Mouse (Mus musculus) testis, adult 2 months (tissue): ENCODE measurements around the gene Zkscan16. TPM values are rescaled to one million over a fixed set of nuclear protein-coding genes. Genes with fewer than 3 reads are reported as not detected.

Experiments
- H3K27ac ChIP-seq: fragments of 200-500 bp; 2 replicates; pipeline ENCODE4 v1.5.1; 2012; ENCODE audit warnings: low read depth, low read length; ENCODE audit not compliant: control insufficient read depth, insufficient read depth
- H3K27me3 ChIP-seq: fragments of 200-500 bp; 2 replicates; pipeline ENCODE4 v1.6.1; 2012; ENCODE audit warnings: mild to moderate bottlenecking, low read length, moderate library complexity; ENCODE audit not compliant: control insufficient read depth, insufficient read depth
- H3K36me3 ChIP-seq: fragments of 200-500 bp; 2 replicates; pipeline ENCODE4 v1.6.1; 2012; ENCODE audit warnings: mild to moderate bottlenecking, low read length; ENCODE audit not compliant: control insufficient read depth, insufficient read depth
- H3K4me1 ChIP-seq: fragments of 200-500 bp; 2 replicates; pipeline ENCODE4 v1.6.1; 2012; ENCODE audit warnings: low read length; ENCODE audit not compliant: control insufficient read depth, insufficient read depth
- H3K4me3 ChIP-seq: fragments of 200-500 bp; 2 replicates; pipeline ENCODE4 v1.5.1; 2012; ENCODE audit warnings: low read depth, mild to moderate bottlenecking, low read length, moderate library complexity, mixed read lengths; ENCODE audit not compliant: control insufficient read depth
- CTCF ChIP-seq: fragments of 200-500 bp; IDR thresholded peaks from 2 replicates; pipeline ENCODE4 v1.5.1; 2012; ENCODE audit warnings: low read depth, mild to moderate bottlenecking, inconsistent platforms, low read length, moderate library complexity; ENCODE audit not compliant: control insufficient read depth, insufficient read depth, insufficient replicate concordance
- POLR2A ChIP-seq: fragments of 200-500 bp; IDR thresholded peaks from 2 replicates; pipeline ENCODE4 v1.6.1; 2012; ENCODE audit warnings: low read depth, mild to moderate bottlenecking, inconsistent platforms, low read length, moderate library complexity; ENCODE audit not compliant: control insufficient read depth
- polyA plus RNA-seq: library from polyadenylated mRNA; depleted of rRNA; stranded (reverse); fragments of >200 nt; gene quantifications from 2 replicates; pipeline ENCODE4 v1.2.3, GENCODE M21; 2012; rRNA removed

Zkscan16 gene
- 0.48 and 0.49 TPM in 2 replicates for polyA plus RNA-seq

GRCm38 (mm10) chr4:58943420-58944205 is at the start of gene Zkscan16:
Zkscan16 (plus strand) TSS chr4:58943628.
- Histone ChIP-seq H3K27ac (no peak within 1 kb of the TSS), H3K27me3 (no peaks in the 10 kb centered on the region), H3K4me3 (peak within 1 kb of the TSS; percentile 80), H3K36me3 (no peaks in the 10 kb centered on the region), H3K4me1 (peaks cover 8% of the 10 kb centered on the region)
- TF ChIP-seq CTCF (no peak), POLR2A (no peak)

- Histone ChIP-seq H3K27me3 (no peaks in the 10 kb centered on the region), H3K36me3 (no peaks in the 10 kb centered on the region), H3K27ac (no peak overlapping the region), H3K4me1 (no peaks in the 10 kb centered on the region), H3K4me3 (no peak overlapping the region)
- TF ChIP-seq CTCF (no peak), POLR2A (no peak)
Observed at GRCm38 (mm10) chr4:58894399-58894798, 49.0 kb upstream of the Zkscan16 start.

- Histone ChIP-seq H3K27ac (no peak overlapping the region), H3K27me3 (no peaks in the 10 kb centered on the region), H3K4me3 (no peak overlapping the region), H3K4me1 (no peaks in the 10 kb centered on the region), H3K36me3 (no peaks in the 10 kb centered on the region)
- no peak for TF ChIP-seq POLR2A
- no peak for TF ChIP-seq CTCF
Observed at GRCm38 (mm10) chr4:58897436-58897835, 46.0 kb upstream of the Zkscan16 start.

- Histone ChIP-seq H3K27me3 (no peaks in the 10 kb centered on the region), H3K4me3 (no peak overlapping the region), H3K27ac (no peak overlapping the region), H3K36me3 (no peaks in the 10 kb centered on the region), H3K4me1 (no peaks in the 10 kb centered on the region)
- TF ChIP-seq CTCF (no peak), POLR2A (no peak)
Observed at GRCm38 (mm10) chr4:58898318-58898717, 45.1 kb upstream of the Zkscan16 start.

- no peak overlapping the region for H3K27ac ChIP-seq
- peaks cover 8% of the 10 kb centered on the region for H3K4me1 ChIP-seq
- no peaks in the 10 kb centered on the region for H3K36me3 ChIP-seq
- no peak for TF ChIP-seq CTCF
- TF ChIP-seq POLR2A, result no peak
- no peaks in the 10 kb centered on the region for H3K27me3 ChIP-seq
- no peak overlapping the region for H3K4me3 ChIP-seq
Observed at GRCm38 (mm10) chr4:58907453-58907852, 36.0 kb upstream of the Zkscan16 start.

GRCm38 (mm10) chr4:58910175-58911068 is 33.0 kb upstream of the Zkscan16 start:
- Histone ChIP-seq H3K36me3 (no peaks in the 10 kb centered on the region), H3K4me3 (peak overlapping the region; percentile 95; the same call in 1 of the 2 replicates), H3K4me1 (peaks cover 10% of the 10 kb centered on the region), H3K27me3 (no peaks in the 10 kb centered on the region), H3K27ac (peak overlapping the region; percentile 80)
- TF ChIP-seq CTCF (no peak), POLR2A (no peak)
